In the genomic region with DNA sequence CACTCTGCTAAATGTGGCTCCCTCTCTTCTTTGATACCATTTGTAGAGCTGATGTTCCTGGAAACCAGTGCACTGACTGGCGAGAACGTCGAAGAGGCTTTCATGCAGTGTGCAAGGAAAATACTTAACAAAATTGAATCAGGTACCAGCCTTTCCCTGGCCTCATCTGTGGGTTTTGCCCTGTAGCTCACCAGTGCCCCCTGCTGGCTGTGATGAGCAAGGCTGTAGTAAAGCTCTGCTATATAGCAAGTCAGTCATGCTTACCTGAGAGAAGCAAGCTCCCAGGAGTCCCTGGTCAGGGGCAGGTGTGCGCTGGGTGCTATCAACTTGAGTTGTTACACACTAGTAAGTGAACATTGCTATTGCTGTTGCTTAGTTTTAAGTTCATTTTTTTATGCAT, we compare ENCODE assay signal across 9 mouse cellular contexts. TPM values are rescaled to one million over a fixed set of nuclear protein-coding genes. Genes with fewer than 3 reads are reported as not detected.
DNase-seq lines count a peak whose midpoint lies in the region; ATAC-seq and TF ChIP-seq lines count a peak whose summit lies in the region.
"Had no signal": no experiment of that assay in that cellular context is flagged by ENCODE, and none has a peak within 500 bp of the region (broad histone marks: within the 10 kb centered on the region; RNA-seq: fewer than 3 reads in every experiment).

No protein-coding gene starts in this region.

- peak; percentile 60 to 76 for DNase-seq in cerebellum, postnatal 25 days
- no peak for DNase-seq in cerebellum, adult 9-10 months
- peak; percentile 53 for DNase-seq in ovary, postnatal 36 days (ENCODE audit: low spot score)
- DNase-seq in ovary, adult 18-20 months (ENCODE audit: low spot score): no peak
- peak; percentile 26 for DNase-seq in c-Kit-negative CD71-positive TER-119-positive erythroid progenitor cells, embryonic 14.5 days (ENCODE audit: low read depth, low spot score)
- DNase-seq in kidney, postnatal 0 days (ENCODE audit: low spot score): no peak
- peak; percentile 46 for DNase-seq in skeletal muscle tissue, adult 2 months (ENCODE audit: low read depth, low spot score)
- DNase-seq in frontal cortex, postnatal 36 days (ENCODE audit: low spot score in 2 of 2): no peak

- H3K27me3 ChIP-seq in kidney, postnatal 0 days (ENCODE audit: insufficient read depth, low read length): no peaks in the 10 kb centered on the region
- H3K27me3 ChIP-seq: hindbrain, embryonic 15.5 days had no signal

- peak; percentile 73 for TF ChIP-seq CTCF in kidney, postnatal 0 days (IDR thresholded peaks at IDR 0.05; ENCODE audit: low read depth)

- WGBS in kidney, postnatal 0 days: 96% methylated on average over 4 of the region's 4 CpGs

- no peak overlapping the region for H3K9ac ChIP-seq in kidney, postnatal 0 days (ENCODE audit: low read depth, low read length)
- H3K9ac ChIP-seq: hindbrain, embryonic 15.5 days had no signal

- no peaks in the 10 kb centered on the region for H3K9me3 ChIP-seq in kidney, postnatal 0 days (replicated peaks; ENCODE audit: low read length)
- H3K9me3 ChIP-seq: hindbrain, embryonic 15.5 days had no signal

- no peak for ATAC-seq in kidney, postnatal 0 days (replicated peaks; ENCODE audit: low FRiP score, low read depth)

- H3K4me2 ChIP-seq in kidney, postnatal 0 days (ENCODE audit: low read length): no peak overlapping the region
- H3K4me2 ChIP-seq: hindbrain, embryonic 15.5 days had no signal

- no peak overlapping the region for H3K27ac ChIP-seq in kidney, postnatal 0 days
- H3K27ac ChIP-seq: hindbrain, embryonic 15.5 days had no signal

- no peaks in the 10 kb centered on the region for H3K4me1 ChIP-seq in kidney, postnatal 0 days (replicated peaks; ENCODE audit: insufficient read depth, low read length)
- H3K4me1 ChIP-seq: hindbrain, embryonic 15.5 days had no signal

- no peak overlapping the region for H3K4me3 ChIP-seq in kidney, postnatal 0 days (replicated peaks; ENCODE audit: low read depth, low read length)
- H3K4me3 ChIP-seq: hindbrain, embryonic 15.5 days had no signal

- peaks cover 42% of the 10 kb centered on the region for H3K36me3 ChIP-seq in kidney, postnatal 0 days (ENCODE audit: insufficient read depth, low read length)

RNA-seq across cellular contexts. Expression of a gene that starts 27.0 kb away (rescaled TPM):
- 58.2 and 62.3 TPM in 2 replicates for polyA plus RNA-seq in kidney, postnatal 0 days (2015; fragmentation: Nextera tagmentation; extraction: Ambion mirVana)

RNA-seq across cellular contexts. Expression of a gene that starts 27.3 kb away (rescaled TPM):
- polyA plus RNA-seq in kidney, postnatal 0 days (2015; fragmentation: Nextera tagmentation; extraction: Ambion mirVana): 1.8 and 1.9 TPM in 2 replicates

Comparison
In these comparisons a context has a peak if more than half of its experiments do, and no peak if none do; other contexts are left out.
1. DNase-seq: peak in cerebellum, postnatal 25 days (2 of 2), ovary, postnatal 36 days (single experiment), c-Kit-negative CD71-positive TER-119-positive erythroid progenitor cells, embryonic 14.5 days (single experiment) and skeletal muscle tissue, adult 2 months (single experiment); none in cerebellum, adult 9-10 months (single experiment), ovary, adult 18-20 months (single experiment), kidney, postnatal 0 days (single experiment) and frontal cortex, postnatal 36 days (0 of 2).